Mouse (Mus musculus): ENCODE data around the gene Aox2. TPM values are rescaled to one million over a fixed set of nuclear protein-coding genes. Genes with fewer than 3 reads are reported as not detected.

The Aox2 gene
- polyA plus RNA-seq, 1 experiment from 2014 or later = 0.09 TPM

- Histone ChIP-seq H3K36me3 (peaks cover 32% of the 10 kb centered on the region), H3K9ac (peak within 1 kb of the TSS; percentile 97), H3K27me3 (no peaks in the 10 kb centered on the region), H3K4me3 (peak within 1 kb of the TSS; percentile 95), H3K27ac (peak within 1 kb of the TSS; percentile 98), H3K4me1 (peaks cover 22% of the 10 kb centered on the region), H3K9me3 (no peaks in the 10 kb centered on the region), H3K4me2 (replicated peaks) (peak within 1 kb of the TSS; percentile 81)
- under 1% methylated on average over 50 of the region's 61 CpGs for WGBS
- ATAC-seq (ENCODE audit: low FRiP score, low read depth) = peak; percentile 97
These were observed 114.6 kb downstream of the Aox2 start, which contains the start of gene Bzw1 for GRCm38 (mm10) chr1:58392652-58393283. Gene Bzw1, plus strand, starts transcription at chr1:58392898.

- peak overlapping the region; percentile 98 for H3K27ac ChIP-seq
- H3K4me1 ChIP-seq = peaks cover 22% of the 10 kb centered on the region
- ATAC-seq (ENCODE audit: low FRiP score, low read depth) = peak; percentile 46
- peak overlapping the region; percentile 97 for H3K9ac ChIP-seq
- WGBS = under 1% methylated on average over 73 of the region's 90 CpGs
- H3K4me2 ChIP-seq (replicated peaks) = peak overlapping the region; percentile 81
- H3K9me3 ChIP-seq = no peaks in the 10 kb centered on the region
- H3K36me3 ChIP-seq = peaks cover 40% of the 10 kb centered on the region
- H3K4me3 ChIP-seq = peak overlapping the region; percentile 95
- H3K27me3 ChIP-seq = no peaks in the 10 kb centered on the region
These were observed 115.4 kb downstream of the Aox2 start for GRCm38 (mm10) chr1:58393284-58394195.

- Histone ChIP-seq H3K27ac (no peak overlapping the region), H3K4me1 (peaks cover 22% of the 10 kb centered on the region), H3K9ac (no peak overlapping the region), H3K4me3 (no peak overlapping the region), H3K4me2 (replicated peaks) (no peak overlapping the region), H3K9me3 (no peaks in the 10 kb centered on the region), H3K36me3 (peaks cover 56% of the 10 kb centered on the region), H3K27me3 (no peaks in the 10 kb centered on the region)
- 91% methylated on average over 3 of the region's 3 CpGs for WGBS
- ATAC-seq (ENCODE audit: low FRiP score, low read depth) = no peak
These were observed 117.2 kb downstream of the Aox2 start for GRCm38 (mm10) chr1:58395341-58395740.

- 95% methylated on average over 1 of the region's 1 CpGs for whole genome bisulfite sequencing
- Histone ChIP-seq H3K4me3 (no peak overlapping the region), H3K4me2 (replicated peaks) (no peak overlapping the region), H3K27me3 (no peaks in the 10 kb centered on the region), H3K27ac (no peak overlapping the region), H3K9ac (no peak overlapping the region), H3K9me3 (no peaks in the 10 kb centered on the region), H3K4me1 (peaks cover 19% of the 10 kb centered on the region), H3K36me3 (peaks cover 65% of the 10 kb centered on the region)
- no peak for ATAC-seq (ENCODE audit: low FRiP score, low read depth)
These were observed 118.1 kb downstream of the Aox2 start for GRCm38 (mm10) chr1:58396179-58396578.

- Histone ChIP-seq H3K4me2 (replicated peaks) (no peak overlapping the region), H3K9me3 (no peaks in the 10 kb centered on the region), H3K4me3 (no peak overlapping the region), H3K4me1 (peaks cover 12% of the 10 kb centered on the region; the same call in 1 of the 2 replicates), H3K36me3 (peaks cover 79% of the 10 kb centered on the region), H3K9ac (no peak overlapping the region), H3K27ac (no peak overlapping the region), H3K27me3 (no peaks in the 10 kb centered on the region)
- no peak for ATAC-seq (ENCODE audit: low FRiP score, low read depth)
- WGBS = 97% methylated on average over 6 of the region's 6 CpGs
These were observed 119.6 kb downstream of the Aox2 start for GRCm38 (mm10) chr1:58397731-58398130.

- H3K27me3 ChIP-seq = no peaks in the 10 kb centered on the region
- no peak for ATAC-seq (ENCODE audit: low FRiP score, low read depth)
- no peak overlapping the region for H3K4me3 ChIP-seq
- H3K36me3 ChIP-seq = peaks cover 90% of the 10 kb centered on the region
- H3K27ac ChIP-seq = no peak overlapping the region
- no peak overlapping the region for H3K9ac ChIP-seq
- H3K9me3 ChIP-seq = no peaks in the 10 kb centered on the region
- H3K4me2 ChIP-seq (replicated peaks) = no peak overlapping the region
- no peaks in the 10 kb centered on the region for H3K4me1 ChIP-seq
- 93% methylated on average over 6 of the region's 6 CpGs for WGBS
These were observed 123.3 kb downstream of the Aox2 start for GRCm38 (mm10) chr1:58401396-58401795.

GRCm38 (mm10) chr1:58403745-58404144 is 125.6 kb downstream of the Aox2 start:
- Histone ChIP-seq H3K9me3 (no peaks in the 10 kb centered on the region), H3K4me2 (replicated peaks) (no peak overlapping the region), H3K4me1 (no peaks in the 10 kb centered on the region), H3K36me3 (peaks cover 79% of the 10 kb centered on the region), H3K4me3 (no peak overlapping the region), H3K27me3 (no peaks in the 10 kb centered on the region), H3K27ac (no peak overlapping the region), H3K9ac (no peak overlapping the region)
- 91% methylated on average over 5 of the region's 5 CpGs for WGBS
- no peak for ATAC-seq (ENCODE audit: low FRiP score, low read depth)

- ATAC-seq (ENCODE audit: low FRiP score, low read depth) = no peak
- peaks cover 72% of the 10 kb centered on the region for H3K36me3 ChIP-seq
- 94% methylated on average over 7 of the region's 7 CpGs for WGBS
These were observed 129.2 kb downstream of the Aox2 start for GRCm38 (mm10) chr1:58407321-58407720.

GRCm38 (mm10) chr1:58408141-58408540 is 130.0 kb downstream of the Aox2 start:
- 86% methylated on average over 6 of the region's 6 CpGs for WGBS
- no peaks in the 10 kb centered on the region for H3K27me3 ChIP-seq
- H3K4me3 ChIP-seq = no peak overlapping the region
- H3K9me3 ChIP-seq = no peaks in the 10 kb centered on the region
- no peak overlapping the region for H3K27ac ChIP-seq
- H3K4me2 ChIP-seq (replicated peaks) = no peak overlapping the region
- H3K36me3 ChIP-seq = peaks cover 72% of the 10 kb centered on the region
- no peak for ATAC-seq (ENCODE audit: low FRiP score, low read depth)
- H3K4me1 ChIP-seq = no peaks in the 10 kb centered on the region
- H3K9ac ChIP-seq = no peak overlapping the region

More at GRCm38 (mm10) chr1:58407321-58407720, 129.2 kb downstream of the Aox2 start:
- H3K4me2 ChIP-seq (replicated peaks) = no peak overlapping the region
- H3K4me1 ChIP-seq = no peaks in the 10 kb centered on the region
- no peak overlapping the region for H3K27ac ChIP-seq
- H3K4me3 ChIP-seq = no peak overlapping the region
- H3K9me3 ChIP-seq = no peaks in the 10 kb centered on the region
- H3K27me3 ChIP-seq = no peaks in the 10 kb centered on the region
- H3K9ac ChIP-seq = no peak overlapping the region

- Histone ChIP-seq H3K4me2 (replicated peaks) (no peak overlapping the region), H3K9ac (no peak overlapping the region), H3K36me3 (peaks cover 73% of the 10 kb centered on the region), H3K27me3 (no peaks in the 10 kb centered on the region), H3K9me3 (no peaks in the 10 kb centered on the region), H3K27ac (no peak overlapping the region), H3K4me3 (no peak overlapping the region), H3K4me1 (no peaks in the 10 kb centered on the region)
- 78% methylated on average over 5 of the region's 5 CpGs for WGBS
- peak; percentile 24; the same call in 1 of the 2 replicates for ATAC-seq (ENCODE audit: low FRiP score, low read depth)
These were observed 131.5 kb downstream of the Aox2 start for GRCm38 (mm10) chr1:58409553-58410197.

GRCm38 (mm10) chr1:58410198-58410588 is 132.1 kb downstream of the Aox2 start:
- no peak overlapping the region for H3K4me2 ChIP-seq (replicated peaks)
- 85% methylated on average over 3 of the region's 3 CpGs for WGBS
- H3K36me3 ChIP-seq = peaks cover 73% of the 10 kb centered on the region
- H3K27ac ChIP-seq = no peak overlapping the region
- no peak for ATAC-seq (ENCODE audit: low FRiP score, low read depth)
- H3K9ac ChIP-seq = no peak overlapping the region
- H3K9me3 ChIP-seq = no peaks in the 10 kb centered on the region
- H3K4me3 ChIP-seq = no peak overlapping the region
- no peaks in the 10 kb centered on the region for H3K27me3 ChIP-seq
- no peaks in the 10 kb centered on the region for H3K4me1 ChIP-seq

- Histone ChIP-seq H3K9ac (no peak overlapping the region), H3K4me3 (no peak overlapping the region), H3K4me1 (no peaks in the 10 kb centered on the region), H3K27me3 (no peaks in the 10 kb centered on the region), H3K4me2 (replicated peaks) (no peak overlapping the region), H3K36me3 (peaks cover 74% of the 10 kb centered on the region), H3K27ac (no peak overlapping the region), H3K9me3 (no peaks in the 10 kb centered on the region)
- WGBS = 87% methylated on average over 7 of the region's 7 CpGs
- no peak for ATAC-seq (ENCODE audit: low FRiP score, low read depth)
These were observed 132.7 kb downstream of the Aox2 start for GRCm38 (mm10) chr1:58410776-58411175.
